Mouse (Mus musculus) bone marrow, adult 2 months (tissue): ENCODE measurements around the gene Kcnc1.

ENCODE experiments used
- CTCF ChIP-seq: fragments of 200-500 bp; IDR thresholded peaks from 2 replicates; pipeline ENCODE4 v1.5.1; 2011; ENCODE audit warnings: low read length, control low read depth; ENCODE audit not compliant: control insufficient read depth, insufficient read depth
- POLR2A ChIP-seq: fragments of 200-500 bp; IDR thresholded peaks from 2 replicates; pipeline ENCODE4 v1.6.1; 2011; ENCODE audit warnings: low read depth, mild to moderate bottlenecking, control low read depth, low read length, borderline replicate concordance; ENCODE audit not compliant: control insufficient read depth

DNA sequence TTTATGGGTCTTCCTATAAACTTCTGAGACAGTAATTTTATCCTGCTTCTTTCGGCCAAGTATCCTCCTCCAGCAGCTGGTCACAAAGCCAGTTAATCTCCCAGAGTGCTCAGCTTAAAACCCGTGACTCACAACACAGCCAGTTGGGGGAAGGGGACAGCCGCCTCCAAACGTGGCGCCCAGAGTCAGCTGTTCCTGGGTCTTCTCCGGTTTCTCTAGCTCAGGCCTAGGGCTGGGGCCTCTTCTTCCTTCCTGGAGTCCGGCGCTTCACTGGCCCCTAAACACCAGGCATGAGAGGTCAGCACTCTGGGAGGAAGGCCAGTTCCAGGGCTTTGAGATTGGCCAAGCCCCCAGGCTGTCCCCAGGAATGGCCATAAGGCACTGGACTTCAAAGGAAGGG, 43.1 kb upstream of the Kcnc1 start:
- TF ChIP-seq CTCF (no peak), POLR2A (no peak)
